Mouse (Mus musculus): Measurements from ENCODE around the gene Gpr33. TPM values are rescaled to one million over a fixed set of nuclear protein-coding genes. Genes with fewer than 3 reads are reported as not detected.

Gene Gpr33
- total RNA-seq, 2 experiments from 2014 or later = not detected

DNA sequence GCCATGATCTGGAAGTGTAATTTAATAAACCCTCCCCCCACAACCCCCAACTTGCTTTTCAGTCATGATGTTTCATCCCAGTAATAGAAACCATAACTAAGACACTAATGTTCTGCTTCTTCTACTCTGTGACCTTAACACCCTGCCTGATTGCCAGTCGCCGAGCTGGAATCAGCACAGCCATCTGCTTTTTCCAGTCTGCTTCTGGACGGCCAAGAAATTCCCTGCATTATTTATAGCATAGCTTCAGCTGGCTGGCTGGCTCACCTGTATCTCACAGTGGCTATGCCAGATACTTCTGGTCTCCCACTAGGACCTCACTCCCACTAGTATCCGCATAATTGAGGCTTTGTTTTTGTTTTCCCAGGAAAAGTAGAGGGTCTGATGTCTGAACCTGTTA is 42.0 kb downstream of the Gpr33 start:
- no peak for DNase-seq (ENCODE audit: low spot score in 2 of 2)

- DNase-seq (ENCODE audit: low spot score in 2 of 2) = no peak
Observed at GRCm38 (mm10) chr12:51985163-51985748, 42.6 kb downstream of the Gpr33 start.

DNA sequence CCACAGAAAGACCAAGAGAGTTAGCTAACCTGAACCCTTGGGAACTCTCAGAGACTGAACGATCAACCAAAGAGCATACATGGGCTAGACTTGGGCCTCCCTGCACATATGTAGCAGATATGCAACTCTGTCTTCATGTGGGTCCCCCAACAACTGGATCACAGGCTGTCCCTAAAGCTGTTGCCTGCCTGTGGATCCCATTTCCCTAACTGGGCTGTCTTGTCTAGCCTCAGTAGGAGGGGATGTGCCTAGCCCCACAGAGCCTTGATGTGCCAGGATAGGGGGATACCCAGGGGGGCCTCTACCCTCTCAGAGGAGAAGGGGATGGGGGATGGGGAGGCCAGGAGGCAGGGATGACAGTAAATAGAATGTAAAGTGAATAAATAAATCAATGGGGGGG is 44.2 kb downstream of the Gpr33 start:
- DNase-seq (ENCODE audit: low spot score in 2 of 2) = no peak

DNA sequence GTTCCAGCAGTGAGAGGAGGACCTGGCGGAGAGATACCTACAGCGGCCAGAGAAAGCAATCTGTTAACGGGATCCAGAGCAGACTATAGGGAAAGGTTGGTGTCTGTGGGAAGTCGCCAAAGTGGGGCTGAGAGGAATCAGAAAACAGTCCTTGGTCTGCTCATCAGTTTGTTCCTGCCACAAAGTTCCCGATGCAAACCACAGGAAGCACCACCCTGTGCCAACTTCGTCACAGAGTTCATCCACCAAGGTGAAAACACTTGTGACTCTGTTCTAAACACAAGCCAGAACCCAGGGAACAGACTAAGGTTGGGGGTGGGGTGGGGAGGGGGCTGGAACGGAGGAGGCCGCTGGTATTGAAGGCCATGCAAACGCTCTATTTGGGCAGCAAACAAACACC is 51.3 kb downstream of the Gpr33 start:
- DNase-seq (ENCODE audit: low spot score in 2 of 2) = no peak

GRCm38 (mm10) chr12:51974381-51974780 is 53.5 kb downstream of the Gpr33 start:
- DNase-seq (ENCODE audit: low spot score in 2 of 2) = no peak

Other genes starting within 250 kb of the Gpr33 start
- gene Hectd1, start 198.5 kb downstream of the Gpr33 start, total RNA-seq (2021) = 10 to 100 TPM; 80.0 to 81.2 TPM
- 1 to 10 TPM; 7.0 to 7.8 TPM for gene Heatr5a, start 56.7 kb downstream of the Gpr33 start, total RNA-seq (2021)
- 10 to 100 TPM; 10.2 to 10.8 TPM for gene Dtd2, start 21.6 kb downstream of the Gpr33 start, total RNA-seq (2021)
- gene Nubpl, start 69.7 kb upstream of the Gpr33 start, total RNA-seq (2021) = 1 to 10 TPM; 5.4 TPM